Mouse (Mus musculus) liver, adult 2 months (tissue): ENCODE measurements at regions not wholly inside any gene's neighbourhood (a gene's known extent, or its start where the extent isn't known, plus 50 kb on each side); places are given as distances from the start of the nearest gene placed in this dataset.

Experiments used
- CTCF ChIP-seq: fragments of 200-500 bp; IDR thresholded peaks from 2 replicates; pipeline ENCODE4 v1.5.1; 2011; ENCODE audit warnings: low read depth, low read length, control low read depth
- POLR2A ChIP-seq: fragments of 200-500 bp; IDR thresholded peaks from 2 replicates; pipeline ENCODE4 v1.6.1; 2011; ENCODE audit warnings: low read length, control low read depth; ENCODE audit not compliant: insufficient read depth; ENCODE audit errors: extremely low read depth

DNA sequence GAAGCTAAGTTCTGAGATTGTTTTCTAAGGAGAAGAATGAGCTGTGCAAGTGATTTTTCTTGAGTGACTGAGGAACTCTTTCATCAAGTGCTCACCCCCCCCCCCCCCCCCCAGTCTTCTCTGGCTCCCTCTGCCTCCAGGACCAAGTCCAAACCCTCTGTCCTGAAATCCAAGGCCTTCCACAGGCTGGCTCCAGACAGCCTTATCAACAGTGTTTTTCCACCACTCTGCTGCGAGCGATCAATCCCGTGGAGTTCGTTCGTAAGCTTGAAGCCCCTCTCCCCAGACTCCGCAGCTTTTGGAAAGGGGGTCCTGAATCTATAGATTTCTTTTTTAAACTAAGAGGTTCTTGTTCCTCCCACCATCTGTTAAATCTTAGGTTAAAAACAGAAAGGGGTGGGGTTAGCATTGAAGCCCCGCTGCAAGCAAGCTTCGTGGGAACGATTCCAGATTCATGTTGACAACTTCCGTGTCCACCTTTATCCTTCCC is 146.1 kb downstream of the Pah start:
- TF ChIP-seq POLR2A (no peak), CTCF (no peak)
